Comparison of ENCODE assay signal across 14 mouse cellular contexts in genomic region chr13:52459982-52460381, GRCm38 (mm10).
"Had no signal": no experiment of that assay in that cellular context is flagged by ENCODE, and none has a peak within 500 bp of the region (broad histone marks: within the 10 kb centered on the region; RNA-seq: fewer than 3 reads in every experiment).

No protein-coding gene starts in this region.

- ATAC-seq: lung, postnatal 0 days; midbrain, embryonic 13.5 days had no signal

- H3K27ac ChIP-seq: kidney, postnatal 0 days; limb, embryonic 13.5 days; liver, embryonic 14.5 days; midbrain, embryonic 13.5 days had no signal

- H3K27me3 ChIP-seq: limb, embryonic 13.5 days had no signal

- DNase-seq: kidney, postnatal 36 days; layer of hippocampus, adult 9-11 months; layer of hippocampus, postnatal 36 days; lung, adult 18-20 months; lung, postnatal 36 days; right cerebral cortex, postnatal 4 days; spleen, adult 18-20 months; thymus, adult 18-20 months; thymus, postnatal 14 days had no signal

- H3K9ac ChIP-seq: limb, embryonic 13.5 days; liver, embryonic 14.5 days; midbrain, embryonic 13.5 days had no signal

- H3K4me3 ChIP-seq: limb, embryonic 13.5 days; midbrain, embryonic 13.5 days had no signal

- H3K36me3 ChIP-seq: limb, embryonic 13.5 days; midbrain, embryonic 13.5 days had no signal

- H3K9me3 ChIP-seq: limb, embryonic 13.5 days; midbrain, embryonic 13.5 days had no signal

- H3K4me2 ChIP-seq: limb, embryonic 13.5 days; midbrain, embryonic 13.5 days had no signal
